Mouse (Mus musculus): ENCODE data around the gene Izumo4. TPM values are rescaled to one million over a fixed set of nuclear protein-coding genes. Genes with fewer than 3 reads are reported as not detected.

Izumo4 gene
- polyA plus RNA-seq, 1 experiment from 2014 or later: 10.4 TPM

- H3K4me2 ChIP-seq (ENCODE audit: low read depth, low read length): peak overlapping the region; percentile 80
- WGBS (ENCODE audit: insufficient replicate concordance): 53% methylated on average over 5 of the region's 5 CpGs
- H3K27ac ChIP-seq (ENCODE audit: low read length): peak overlapping the region; percentile 100
These were observed 27.7 kb upstream of the Izumo4 start for GRCm38 (mm10) chr10:80674161-80674711.

GRCm38 (mm10) chr10:80674851-80675404, 27.1 kb upstream of the Izumo4 start:
- Histone ChIP-seq H3K4me1 (ENCODE audit: control insufficient read depth, low read depth, low read length) (peaks cover 65% of the 10 kb centered on the region), H3K27ac (ENCODE audit: low read length) (peak overlapping the region; percentile 100), H3K36me3 (ENCODE audit: control insufficient read depth, insufficient read depth) (peaks cover 21% of the 10 kb centered on the region), H3K9ac (ENCODE audit: low read depth, low read length) (peak overlapping the region; percentile 97), H3K4me3 (ENCODE audit: low read depth, low read length) (peak overlapping the region; percentile 93), H3K27me3 (ENCODE audit: control insufficient read depth, insufficient read depth, low read depth, low read length) (no peaks in the 10 kb centered on the region), H3K4me2 (ENCODE audit: low read depth, low read length) (peak overlapping the region; percentile 80), H3K9me3 (replicated peaks; ENCODE audit: control insufficient read depth, low read length) (no peaks in the 10 kb centered on the region)
- WGBS (ENCODE audit: insufficient replicate concordance): 7% methylated on average over 6 of the region's 6 CpGs
- no peak for ATAC-seq (ENCODE audit: low read depth)

More at GRCm38 (mm10) chr10:80674161-80674711, 27.7 kb upstream of the Izumo4 start:
- peaks cover 26% of the 10 kb centered on the region for H3K36me3 ChIP-seq (ENCODE audit: control insufficient read depth, insufficient read depth)
- H3K4me3 ChIP-seq (ENCODE audit: low read depth, low read length): peak overlapping the region; percentile 93
- peak overlapping the region; percentile 97 for H3K9ac ChIP-seq (ENCODE audit: low read depth, low read length)
- ATAC-seq (ENCODE audit: low read depth): no peak
- H3K9me3 ChIP-seq (replicated peaks; ENCODE audit: control insufficient read depth, low read length): no peaks in the 10 kb centered on the region
- peaks cover 58% of the 10 kb centered on the region for H3K4me1 ChIP-seq (ENCODE audit: control insufficient read depth, low read depth, low read length)
- no peaks in the 10 kb centered on the region for H3K27me3 ChIP-seq (ENCODE audit: control insufficient read depth, insufficient read depth, low read depth, low read length)

- H3K9ac ChIP-seq (ENCODE audit: low read depth, low read length): peak overlapping the region; percentile 97
- peaks cover 70% of the 10 kb centered on the region for H3K4me1 ChIP-seq (ENCODE audit: control insufficient read depth, low read depth, low read length)
- H3K27me3 ChIP-seq (ENCODE audit: control insufficient read depth, insufficient read depth, low read depth, low read length): no peaks in the 10 kb centered on the region
- ATAC-seq (ENCODE audit: low read depth): no peak
- H3K4me3 ChIP-seq (ENCODE audit: low read depth, low read length): peak overlapping the region; percentile 93
- peak overlapping the region; percentile 100 for H3K27ac ChIP-seq (ENCODE audit: low read length)
- H3K4me2 ChIP-seq (ENCODE audit: low read depth, low read length): peak overlapping the region; percentile 80
- WGBS (ENCODE audit: insufficient replicate concordance): under 1% methylated on average over 49 of the region's 54 CpGs
- H3K36me3 ChIP-seq (ENCODE audit: control insufficient read depth, insufficient read depth): peaks cover 14% of the 10 kb centered on the region
- H3K9me3 ChIP-seq (replicated peaks; ENCODE audit: control insufficient read depth, low read length): no peaks in the 10 kb centered on the region
These were observed 26.4 kb upstream of the Izumo4 start for GRCm38 (mm10) chr10:80675405-80676197.

GRCm38 (mm10) chr10:80676198-80676928, 25.6 kb upstream of the Izumo4 start:
- peaks cover 70% of the 10 kb centered on the region for H3K4me1 ChIP-seq (ENCODE audit: control insufficient read depth, low read depth, low read length)
- H3K4me3 ChIP-seq (ENCODE audit: low read depth, low read length): peak overlapping the region; percentile 93
- peak overlapping the region; percentile 80 for H3K4me2 ChIP-seq (ENCODE audit: low read depth, low read length)
- peak overlapping the region; percentile 100 for H3K27ac ChIP-seq (ENCODE audit: low read length)
- no peaks in the 10 kb centered on the region for H3K27me3 ChIP-seq (ENCODE audit: control insufficient read depth, insufficient read depth, low read depth, low read length)
- no peaks in the 10 kb centered on the region for H3K9me3 ChIP-seq (replicated peaks; ENCODE audit: control insufficient read depth, low read length)
- under 1% methylated on average over 63 of the region's 78 CpGs for WGBS (ENCODE audit: insufficient replicate concordance)
- H3K36me3 ChIP-seq (ENCODE audit: control insufficient read depth, insufficient read depth): peaks cover 6% of the 10 kb centered on the region
- ATAC-seq (ENCODE audit: low read depth): peak; percentile 83
- H3K9ac ChIP-seq (ENCODE audit: low read depth, low read length): peak overlapping the region; percentile 97

GRCm38 (mm10) chr10:80677128-80677875, 24.7 kb upstream of the Izumo4 start:
- H3K27me3 ChIP-seq (ENCODE audit: control insufficient read depth, insufficient read depth, low read depth, low read length): no peaks in the 10 kb centered on the region
- WGBS (ENCODE audit: insufficient replicate concordance): 4% methylated on average over 9 of the region's 9 CpGs
- no peaks in the 10 kb centered on the region for H3K36me3 ChIP-seq (ENCODE audit: control insufficient read depth, insufficient read depth)
- H3K9ac ChIP-seq (ENCODE audit: low read depth, low read length): peak overlapping the region; percentile 73
- no peak for ATAC-seq (ENCODE audit: low read depth)
- peak overlapping the region; percentile 100 for H3K27ac ChIP-seq (ENCODE audit: low read length)
- no peaks in the 10 kb centered on the region for H3K9me3 ChIP-seq (replicated peaks; ENCODE audit: control insufficient read depth, low read length)
- H3K4me3 ChIP-seq (ENCODE audit: low read depth, low read length): peak overlapping the region; percentile 93
- H3K4me1 ChIP-seq (ENCODE audit: control insufficient read depth, low read depth, low read length): peaks cover 69% of the 10 kb centered on the region
- H3K4me2 ChIP-seq (ENCODE audit: low read depth, low read length): peak overlapping the region; percentile 80

GRCm38 (mm10) chr10:80677942-80678436, 24.0 kb upstream of the Izumo4 start, which contains the start of gene Mknk2:
TSS of gene Mknk2 (minus strand) at chr10:80678112.
- no peaks in the 10 kb centered on the region for H3K27me3 ChIP-seq (ENCODE audit: control insufficient read depth, insufficient read depth, low read depth, low read length)
- no peaks in the 10 kb centered on the region for H3K9me3 ChIP-seq (replicated peaks; ENCODE audit: control insufficient read depth, low read length)
- 2% methylated on average over 8 of the region's 8 CpGs for WGBS (ENCODE audit: insufficient replicate concordance)

GRCm38 (mm10) chr10:80678601-80679377, 23.2 kb upstream of the Izumo4 start:
- 20% methylated on average over 10 of the region's 10 CpGs for WGBS (ENCODE audit: insufficient replicate concordance)
- no peak for ATAC-seq (ENCODE audit: low read depth)
- Histone ChIP-seq H3K27me3 (ENCODE audit: control insufficient read depth, insufficient read depth, low read depth, low read length) (no peaks in the 10 kb centered on the region), H3K4me2 (ENCODE audit: low read depth, low read length) (peak overlapping the region; percentile 80), H3K9me3 (replicated peaks; ENCODE audit: control insufficient read depth, low read length) (no peaks in the 10 kb centered on the region), H3K27ac (ENCODE audit: low read length) (peak overlapping the region; percentile 100), H3K9ac (ENCODE audit: low read depth, low read length) (peak overlapping the region; percentile 73), H3K4me1 (ENCODE audit: control insufficient read depth, low read depth, low read length) (peaks cover 55% of the 10 kb centered on the region), H3K4me3 (ENCODE audit: low read depth, low read length) (peak overlapping the region; percentile 93), H3K36me3 (ENCODE audit: control insufficient read depth, insufficient read depth) (no peaks in the 10 kb centered on the region)

More at GRCm38 (mm10) chr10:80677942-80678436, 24.0 kb upstream of the Izumo4 start, which contains the start of gene Mknk2:
- H3K9ac ChIP-seq (ENCODE audit: low read depth, low read length): peak within 1 kb of the TSS; percentile 73
- ATAC-seq (ENCODE audit: low read depth): peak; percentile 65
- H3K36me3 ChIP-seq (ENCODE audit: control insufficient read depth, insufficient read depth): no peaks in the 10 kb centered on the region
- peak within 1 kb of the TSS; percentile 80 for H3K4me2 ChIP-seq (ENCODE audit: low read depth, low read length)
- H3K27ac ChIP-seq (ENCODE audit: low read length): peak within 1 kb of the TSS; percentile 100
- H3K4me3 ChIP-seq (ENCODE audit: low read depth, low read length): peak within 1 kb of the TSS; percentile 93
- peaks cover 62% of the 10 kb centered on the region for H3K4me1 ChIP-seq (ENCODE audit: control insufficient read depth, low read depth, low read length)
